Comparison of ENCODE assay signal across 8 mouse cellular contexts in genomic region chr11:36001282-36001970, GRCm38 (mm10). TPM values are rescaled to one million over a fixed set of nuclear protein-coding genes. Genes with fewer than 3 reads are reported as not detected.
DNase-seq lines count a peak whose midpoint lies in the region; ATAC-seq and TF ChIP-seq lines count a peak whose summit lies in the region.

No protein-coding gene starts in this region.

- TF ChIP-seq POLR2A in embryonic fibroblast, embryonic 13.5 days (IDR thresholded peaks at IDR 0.05; ENCODE audit: low read depth, low read length): no peak
- TF ChIP-seq POLR2A in liver, adult 2 months (IDR thresholded peaks at IDR 0.05; ENCODE audit: extremely low read depth, insufficient read depth, low read length): no peak

- no peak overlapping the region for H3K4me3 ChIP-seq in C2C12 (ENCODE audit: insufficient read depth, poor library complexity, severe bottlenecking)
- 0 out of 2 replicates have a peak overlapping the region, but pooled peaks have one; percentile 4 for H3K4me3 ChIP-seq in embryonic fibroblast, embryonic 13.5 days (ENCODE audit: insufficient read depth, low read length)
- peak overlapping the region; percentile 39 for H3K4me3 ChIP-seq in heart, embryonic 13.5 days
- no peak overlapping the region for H3K4me3 ChIP-seq in kidney, postnatal 0 days (replicated peaks; ENCODE audit: low read depth, low read length)
- no peak overlapping the region; the same call in 1 of the 2 replicates for H3K4me3 ChIP-seq in liver, adult 2 months (ENCODE audit: insufficient read depth, low read depth, low read length)

- H3K9ac ChIP-seq in heart, embryonic 13.5 days: peak overlapping the region; percentile 61
- H3K9ac ChIP-seq in kidney, postnatal 0 days (ENCODE audit: low read depth, low read length): no peak overlapping the region
- peak overlapping the region; percentile 9; the same call in 1 of the 2 replicates for H3K9ac ChIP-seq in liver, adult 2 months (ENCODE audit: low read depth, low read length)

- 6% methylated on average over 28 of the region's 28 CpGs for WGBS in heart, embryonic 13.5 days
- 5% methylated on average over 28 of the region's 28 CpGs for WGBS in kidney, postnatal 0 days
- 7% methylated on average over 28 of the region's 28 CpGs for WGBS in liver, adult 2 months

- TF ChIP-seq CTCF in C2C12 (IDR thresholded peaks at IDR 0.05; ENCODE audit: control insufficient read depth, insufficient read depth, insufficient read length): peak; percentile 47
- peak; percentile 69; the same call in 1 of the 2 replicates for TF ChIP-seq CTCF in embryonic fibroblast, embryonic 13.5 days (IDR thresholded peaks at IDR 0.05; ENCODE audit: borderline replicate concordance, insufficient read depth, low read length)
- TF ChIP-seq CTCF in kidney, postnatal 0 days (IDR thresholded peaks at IDR 0.05; ENCODE audit: low read depth): peak; percentile 96
- peak; percentile 90 for TF ChIP-seq CTCF in liver, adult 2 months (IDR thresholded peaks at IDR 0.05; ENCODE audit: low read depth, low read length)

- H3K79me3 ChIP-seq in C2C12 (ENCODE audit: low read depth): no peaks in the 10 kb centered on the region

- no peaks in the 10 kb centered on the region for H3K9me3 ChIP-seq in heart, embryonic 13.5 days
- no peaks in the 10 kb centered on the region for H3K9me3 ChIP-seq in kidney, postnatal 0 days (replicated peaks; ENCODE audit: low read length)

- peaks cover 6% of the 10 kb centered on the region; the same call in 1 of the 2 replicates for H3K4me1 ChIP-seq in embryonic fibroblast, embryonic 13.5 days (ENCODE audit: control insufficient read depth, insufficient read depth, low read length)
- peaks cover 8% of the 10 kb centered on the region for H3K4me1 ChIP-seq in heart, embryonic 13.5 days
- H3K4me1 ChIP-seq in kidney, postnatal 0 days (replicated peaks; ENCODE audit: insufficient read depth, low read length): no peaks in the 10 kb centered on the region
- H3K4me1 ChIP-seq in liver, adult 2 months (ENCODE audit: control insufficient read depth, insufficient read depth, low read length): no peaks in the 10 kb centered on the region; the same call in 1 of the 2 replicates

- DNase-seq in brain, adult 2 months (ENCODE audit: low read depth, low spot score): peak; percentile 95
- DNase-seq in kidney, postnatal 0 days (ENCODE audit: low spot score): peak; percentile 95
- DNase-seq in liver, adult 2 months (ENCODE audit: extremely low read depth, low read depth, low spot score): peak; percentile 73
- DNase-seq in natural killer cell, adult 2 months (ENCODE audit: low spot score in 2 of 2): peak; percentile 39 to 49
- peak; percentile 83 for DNase-seq in telencephalon, adult 2 months (ENCODE audit: low read depth, low spot score)

- peak; percentile 62; the same call in 1 of the 2 replicates for ATAC-seq in heart, embryonic 13.5 days (ENCODE audit: extremely low read depth, insufficient number of reproducible peaks, low FRiP score, low TSS enrichment)
- peak; percentile 85 for ATAC-seq in kidney, postnatal 0 days (replicated peaks; ENCODE audit: low FRiP score, low read depth)

- no peaks in the 10 kb centered on the region for H3K79me2 ChIP-seq in C2C12 (ENCODE audit: control insufficient read depth, insufficient read depth)
- H3K79me2 ChIP-seq in liver, adult 2 months (ENCODE audit: control insufficient read depth, insufficient read depth, low read length): no peaks in the 10 kb centered on the region

- H3K36me3 ChIP-seq in C2C12 (ENCODE audit: control insufficient read depth, insufficient read depth): no peaks in the 10 kb centered on the region
- H3K36me3 ChIP-seq in heart, embryonic 13.5 days: no peaks in the 10 kb centered on the region
- H3K36me3 ChIP-seq in kidney, postnatal 0 days (ENCODE audit: insufficient read depth, low read length): no peaks in the 10 kb centered on the region
- no peaks in the 10 kb centered on the region for H3K36me3 ChIP-seq in liver, adult 2 months (ENCODE audit: control insufficient read depth, insufficient read depth, low read length)

- H3ac ChIP-seq in C2C12 (ENCODE audit: control insufficient read depth, insufficient read length, low read depth): peak overlapping the region; percentile 46

- no peak overlapping the region for H3K27ac ChIP-seq in embryonic fibroblast, embryonic 13.5 days (ENCODE audit: insufficient read depth, low read length)
- H3K27ac ChIP-seq in heart, embryonic 13.5 days (replicated peaks): no peak overlapping the region
- no peak overlapping the region for H3K27ac ChIP-seq in kidney, postnatal 0 days
- no peak overlapping the region for H3K27ac ChIP-seq in liver, adult 2 months (replicated peaks; ENCODE audit: insufficient read depth, low read depth, low read length)

- peaks cover 3% of the 10 kb centered on the region for H3K27me3 ChIP-seq in C2C12 (ENCODE audit: control insufficient read depth, insufficient read depth, insufficient read length)
- H3K27me3 ChIP-seq in heart, embryonic 13.5 days (replicated peaks): peaks cover 30% of the 10 kb centered on the region
- H3K27me3 ChIP-seq in kidney, postnatal 0 days (ENCODE audit: insufficient read depth, low read length): no peaks in the 10 kb centered on the region
- H3K27me3 ChIP-seq in liver, adult 2 months (ENCODE audit: control insufficient read depth, insufficient read depth, low read length): no peaks in the 10 kb centered on the region

- peak overlapping the region; percentile 68 for H3K4me2 ChIP-seq in heart, embryonic 13.5 days
- peak overlapping the region; percentile 51 for H3K4me2 ChIP-seq in kidney, postnatal 0 days (ENCODE audit: low read length)

TF ChIP-seq in C2C12, 6 proteins besides CTCF, POLR2A, EP300 and RAD21:
- TF ChIP-seq FOSL1 (IDR thresholded peaks at IDR 0.05; ENCODE audit: insufficient read depth, low read length, poor library complexity, severe bottlenecking): no peak
- no peak for TF ChIP-seq CEBPB (IDR thresholded peaks at IDR 0.05; ENCODE audit: low read depth)
- TF ChIP-seq MYOG (IDR thresholded peaks at IDR 0.05; ENCODE audit: control insufficient read depth, extremely low read depth, insufficient read length): no peak
- no peak for TF ChIP-seq MAX (IDR thresholded peaks at IDR 0.05)
- TF ChIP-seq MYOD1 (IDR thresholded peaks at IDR 0.05; ENCODE audit: control insufficient read depth, insufficient read length, low read depth): no peak
- no peak for TF ChIP-seq USF1 (IDR thresholded peaks at IDR 0.05; ENCODE audit: low read depth)

RNA-seq across cellular contexts. Expression of gene Wwc1, which starts 21.1 kb away (rescaled TPM):
- polyA plus RNA-seq in C2C12 (2012; fragmentation: generic; extraction: Trizol): 4.6 TPM
- polyA plus RNA-seq in embryonic fibroblast, embryonic 13.5 days (2011; ENCODE audit: insufficient read length, low read depth, missing spikeins): 4.2 and 6.2 TPM in 2 replicates
- polyA plus RNA-seq in heart, embryonic 13.5 days (2015; fragmentation: Nextera tagmentation; extraction: Ambion mirVana): 1.0 and 1.1 TPM in 2 replicates
- polyA plus RNA-seq in kidney, postnatal 0 days (2015; fragmentation: Nextera tagmentation; extraction: Ambion mirVana): 15.6 and 20.4 TPM in 2 replicates
- total RNA-seq in liver, adult 2 months (2014; rRNA removed): 11.3 and 15.7 TPM in 2 replicates
- polyA plus RNA-seq in liver, adult 2 months (2012; rRNA removed): 25.0 and 32.7 TPM in 2 replicates

Comparison
In these comparisons a context has a peak if more than half of its experiments do, and no peak if none do; other contexts are left out.
1. H3K4me3 ChIP-seq: peak in embryonic fibroblast, embryonic 13.5 days (single experiment) and heart, embryonic 13.5 days (single experiment); none in C2C12 (single experiment), kidney, postnatal 0 days (single experiment) and liver, adult 2 months (single experiment).
2. DNase-seq: peak in every context shown above with its lines; median percentile 95 in brain, adult 2 months; 95 in kidney, postnatal 0 days; 83 in telencephalon, adult 2 months; 73 in liver, adult 2 months; 44 in natural killer cell, adult 2 months.
3. Peak in every context shown above with its lines, with median percentiles within 50 percentile points of each other: CTCF ChIP-seq.